Mouse (Mus musculus) CH12.LX (cell line): ENCODE measurements around the gene Clec3b. TPM values are rescaled to one million over a fixed set of nuclear protein-coding genes. Genes with fewer than 3 reads are reported as not detected.

Experiments
- DNase-seq: peaks from one replicate; pipeline ENCODE4 v3.0.0-alpha.2; 2013; ENCODE audit errors: extremely low read depth
- H3K27ac ChIP-seq: 2 replicates; pipeline ENCODE4 v1.5.1; 2012; ENCODE audit warnings: low read depth, mild to moderate bottlenecking, control low read depth, moderate library complexity; ENCODE audit not compliant: insufficient read depth
- H3K27me3 ChIP-seq: replicated peaks from 2 replicates; pipeline ENCODE3; 2012; ENCODE audit warnings: inconsistent platforms
- H3K36me3 ChIP-seq, 2 experiments: replicated peaks in 1 of 2; 2 replicates each; pipeline versions ENCODE3 to v1.6.1; 2012; ENCODE audit warnings: inconsistent platforms in 1 of 2, low read length in 1 of 2, mild to moderate bottlenecking in 1 of 2, mixed read lengths in 1 of 2, moderate library complexity in 1 of 2; ENCODE audit not compliant: control insufficient read depth in 1 of 2, insufficient read depth in 1 of 2
- H3K4me1 ChIP-seq, 2 experiments: 2 replicates each; pipeline ENCODE4 v1.6.1; 2012; ENCODE audit warnings: inconsistent platforms in 1 of 2, moderate library complexity in 1 of 2; ENCODE audit not compliant: insufficient read depth in 2 of 2, control insufficient read depth in 1 of 2
- H3K4me2 ChIP-seq: 2 replicates; pipeline ENCODE4 v1.6.1; 2012; ENCODE audit warnings: low read depth, mild to moderate bottlenecking, control low read depth; ENCODE audit not compliant: poor library complexity, insufficient read depth, severe bottlenecking
- H3K4me3 ChIP-seq, 3 experiments: fragments of 150-350 bp in 1 of 3; sonication (generic) in 1 of 3; replicated peaks in 1 of 3; 2 replicates each; pipeline versions ENCODE3 to v1.5.1; 2011 to 2012; ENCODE audit warnings: low read depth in 2 of 3, low read length in 2 of 3, mild to moderate bottlenecking in 2 of 3, moderate library complexity in 2 of 3, control low read depth in 1 of 3, improper control_type of control experiment in 1 of 3, inconsistent platforms in 1 of 3, mixed read lengths in 1 of 3; ENCODE audit not compliant: poor library complexity in 1 of 3
- H3K79me2 ChIP-seq: replicated peaks from 2 replicates; pipeline ENCODE4 v1.6.1; 2012; ENCODE audit warnings: mild to moderate bottlenecking, moderate library complexity; ENCODE audit not compliant: control insufficient read depth, poor library complexity, insufficient read depth, severe bottlenecking; ENCODE audit errors: extremely low read depth
- H3K9ac ChIP-seq: 2 replicates; pipeline ENCODE4 v1.6.1; 2012; ENCODE audit warnings: low read depth, mild to moderate bottlenecking, control low read depth, moderate library complexity; ENCODE audit not compliant: insufficient read depth
- H3K9me3 ChIP-seq: replicated peaks from 2 replicates; pipeline ENCODE3; 2012; ENCODE audit warnings: low read length, inconsistent platforms, mixed read lengths
- CHD2 ChIP-seq: IDR thresholded peaks from 2 replicates; pipeline ENCODE4 v1.6.1; 2011; ENCODE audit warnings: low read length, improper control_type of control experiment
- EP300 ChIP-seq: IDR thresholded peaks from 2 replicates; pipeline ENCODE4 v1.6.1; 2011; ENCODE audit warnings: low read length, improper control_type of control experiment
- ETS1 ChIP-seq: conservative IDR thresholded peaks from 2 replicates; pipeline ENCODE4 v1.6.1; 2012; ENCODE audit warnings: low read depth, mild to moderate bottlenecking, inconsistent platforms, low read length, improper control_type of control experiment, moderate library complexity
- GABPA ChIP-seq: IDR thresholded peaks from 2 replicates; pipeline ENCODE4 v1.6.1; 2012; ENCODE audit warnings: low read depth, low read length, improper control_type of control experiment, inconsistent platforms; ENCODE audit not compliant: insufficient replicate concordance
- JUN ChIP-seq: IDR thresholded peaks from 2 replicates; pipeline ENCODE4 v1.6.1; 2011; ENCODE audit warnings: low read depth, mild to moderate bottlenecking, low read length, improper control_type of control experiment, moderate library complexity; ENCODE audit not compliant: insufficient read depth
- JUND ChIP-seq: conservative IDR thresholded peaks from 2 replicates; pipeline ENCODE4 v1.6.1; 2011; ENCODE audit warnings: low read depth, low read length, improper control_type of control experiment
- KAT2A ChIP-seq: IDR thresholded peaks from 2 replicates; pipeline ENCODE4 v1.6.1; 2012; ENCODE audit warnings: low read length, improper control_type of control experiment, inconsistent platforms; ENCODE audit not compliant: insufficient replicate concordance
- MXI1 ChIP-seq: IDR thresholded peaks from 2 replicates; pipeline ENCODE4 v1.6.1; 2011; ENCODE audit warnings: mild to moderate bottlenecking, low read depth, low read length, improper control_type of control experiment
- MYC ChIP-seq: IDR thresholded peaks from 2 replicates; pipeline ENCODE4 v1.6.1; 2011; ENCODE audit warnings: low read depth, mild to moderate bottlenecking, improper control_type of control experiment, low read length
- NRF1 ChIP-seq: IDR thresholded peaks from 2 replicates; pipeline ENCODE4 v1.6.1; 2014; ENCODE audit warnings: low read depth, mild to moderate bottlenecking, inconsistent platforms, low read length, improper control_type of control experiment, moderate library complexity
- PAX5 ChIP-seq: IDR thresholded peaks from 2 replicates; pipeline ENCODE4 v1.6.1; 2012; ENCODE audit warnings: low read length, inconsistent platforms, mixed read lengths
- POLR2A ChIP-seq: IDR thresholded peaks from 2 replicates; pipeline ENCODE4 v1.6.1; 2011; ENCODE audit warnings: low read depth, mild to moderate bottlenecking, improper control_type of control experiment, low read length
- RAD21 ChIP-seq: IDR thresholded peaks from 2 replicates; pipeline ENCODE4 v1.6.1; 2011; ENCODE audit warnings: low read depth, mild to moderate bottlenecking, low read length, improper control_type of control experiment, moderate library complexity
- RCOR1 ChIP-seq: conservative IDR thresholded peaks from 2 replicates; pipeline ENCODE4 v1.6.1; 2012; ENCODE audit warnings: low read depth, mild to moderate bottlenecking, inconsistent platforms, low read length, improper control_type of control experiment
- TCF12 ChIP-seq: IDR thresholded peaks from 2 replicates; pipeline ENCODE4 v1.6.1; 2014; ENCODE audit warnings: low read depth, mild to moderate bottlenecking, inconsistent platforms, low read length, improper control_type of control experiment
- UBTF ChIP-seq: IDR thresholded peaks from 2 replicates; pipeline ENCODE4 v1.6.1; 2012; ENCODE audit warnings: low read depth, mild to moderate bottlenecking, inconsistent platforms, low read length, improper control_type of control experiment, moderate library complexity
- USF1 ChIP-seq: IDR thresholded peaks from 2 replicates; pipeline ENCODE4 v1.6.1; 2014; ENCODE audit warnings: low read depth, mild to moderate bottlenecking, inconsistent platforms, low read length, improper control_type of control experiment
- ZKSCAN1 ChIP-seq: IDR thresholded peaks from 2 replicates; pipeline ENCODE4 v1.6.1; 2012; ENCODE audit warnings: low read depth, inconsistent platforms, low read length, improper control_type of control experiment, borderline replicate concordance
- dilution Hi-C: fragments of 300-500 bp; cut with MboI; formaldehyde crosslinking; loops from 2 replicates; pipeline ENCODE4 v1.14.3; 2020; ENCODE audit warnings: low sequenced_read_pairs; ENCODE audit not compliant: extremely low pct_unique_long_range_greater_than_20kb, extremely low pct_ligation_motif_present
- in situ Hi-C: fragments of 300-500 bp; cut with MboI; formaldehyde crosslinking; loops from 3 replicates; pipeline ENCODE4 v1.14.3; 2019; ENCODE audit warnings: low sequenced_read_pairs, low pct_ligation_motif_present, low pct_unique_long_range_greater_than_20kb, mixed read lengths
- polyA plus RNA-seq: library from polyadenylated mRNA; unstranded; fragments of >175 nt; gene quantifications from 2 replicates; pipeline ENCODE4 v1.2.1, GENCODE M21; 2012; ENCODE audit warnings: low read depth; ENCODE audit not compliant: insufficient read length
- total RNA-seq, 2 experiments: library from RNA; depleted of rRNA; stranded (reverse); fragments of 300-350 nt in 1 of 2; fragments of >200 nt in 1 of 2; gene quantifications; 2 replicates each; pipeline ENCODE4 v1.2.3; 2012 to 2014

Gene Clec3b
- total and polyA plus RNA-seq, 3 experiments = 0.31 TPM; not detected in 2

- Histone ChIP-seq H3K4me2 (no peak overlapping the region), H3K4me3 (no peak overlapping the region), H3K79me2 (no peaks in the 10 kb centered on the region), H3K4me1 (no peaks in the 10 kb centered on the region), H3K27me3 (no peaks in the 10 kb centered on the region)
- in situ Hi-C loops = no loop called here
- TF ChIP-seq EP300 = no peak
- no peak for TF ChIP-seq JUN
- no peak for TF ChIP-seq CHD2
- no peak for TF ChIP-seq TCF12
- TF ChIP-seq JUND = no peak
- no peak for TF ChIP-seq UBTF
- TF ChIP-seq POLR2A = no peak
- TF ChIP-seq ETS1 = no peak
- no peak for TF ChIP-seq USF1
- no peak for TF ChIP-seq RAD21
- no peak for TF ChIP-seq MXI1
- TF ChIP-seq ZKSCAN1 = no peak
- no peak for TF ChIP-seq NRF1
- no peak for TF ChIP-seq GABPA
- TF ChIP-seq MYC = no peak
- TF ChIP-seq RCOR1 = no peak
- TF ChIP-seq PAX5 = no peak
- TF ChIP-seq, all 38 proteins: peak for 0
- Histone ChIP-seq H3K36me3 (peaks cover 17 to 62% of the 10 kb centered on the region in 2 experiments), H3K27ac (no peak overlapping the region), H3K9me3 (no peaks in the 10 kb centered on the region), H3K9ac (no peak overlapping the region)
- dilution Hi-C loops = no loop called here
- DNase-seq = no peak
Measured at GRCm38 (mm10) chr9:123177380-123178048, 26.8 kb downstream of the Clec3b start.

- H3K4me2 ChIP-seq = no peak overlapping the region
- H3K27ac ChIP-seq = no peak overlapping the region
- H3K4me3 ChIP-seq = no peak overlapping the region
- no peak for DNase-seq
- in situ Hi-C loops (no loop called here), dilution Hi-C loops (no loop called here)
- H3K36me3 ChIP-seq = peaks cover 20 to 73% of the 10 kb centered on the region in 2 experiments
- peaks cover 2 to 16% of the 10 kb centered on the region in 2 experiments; a peak in 3 of 4 replicates for H3K4me1 ChIP-seq
- no peaks in the 10 kb centered on the region for H3K9me3 ChIP-seq
- TF ChIP-seq POLR2A (no peak), KAT2A (no peak)
- no peaks in the 10 kb centered on the region for H3K27me3 ChIP-seq
- H3K79me2 ChIP-seq = no peaks in the 10 kb centered on the region
- no peak overlapping the region for H3K9ac ChIP-seq
Measured at GRCm38 (mm10) chr9:123180003-123180402, 29.3 kb downstream of the Clec3b start.
